Mouse (Mus musculus): ENCODE data around the gene Fcgr3. TPM values are rescaled to one million over a fixed set of nuclear protein-coding genes. Genes with fewer than 3 reads are reported as not detected.
"Not testable (repeated sequence)": the region's sequence is repeated elsewhere in the genome, so short reads cannot be mapped to it uniquely, and the experiment has no call there.

Gene Fcgr3
- polyA plus RNA-seq, 1 experiment from 2014 or later = 9.8 TPM

DNA sequence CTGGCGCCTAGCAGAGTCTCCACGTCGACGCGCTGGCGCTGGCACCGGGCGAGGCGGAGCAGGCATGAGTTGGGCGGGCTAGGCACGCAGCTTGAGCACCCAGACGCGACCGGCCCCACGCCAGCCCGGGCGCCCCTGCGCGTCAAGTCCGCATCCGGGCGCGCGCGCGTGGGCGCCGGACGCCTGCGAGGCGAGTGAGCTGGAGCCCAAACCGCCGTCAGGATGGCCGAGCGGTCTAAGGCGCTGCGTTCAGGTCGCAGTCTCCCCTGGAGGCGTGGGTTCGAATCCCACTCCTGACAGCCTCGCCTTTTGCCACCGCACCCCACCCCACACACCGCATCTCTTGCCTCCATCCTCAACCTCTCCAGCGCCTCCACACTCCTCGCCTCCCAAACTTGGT, 1.0 kb upstream of the Fcgr3 start:
- not testable (repeated sequence) for H3K9ac ChIP-seq (replicated peaks); H3K4me1 ChIP-seq; H3K27ac ChIP-seq (replicated peaks); H3K36me3 ChIP-seq; H3K9me3 ChIP-seq
- peak; percentile 8; the same call in 1 of the 2 replicates for ATAC-seq (ENCODE audit: low FRiP score, low read depth)
- 6% methylated on average over 30 of the region's 45 CpGs for WGBS
- H3K4me3 ChIP-seq = peak overlapping the region; percentile 32
- H3K27me3 ChIP-seq = peaks cover 49% of the 10 kb centered on the region
- H3K4me2 ChIP-seq (replicated peaks) = peak overlapping the region; percentile 41

- H3K9me3 ChIP-seq; H3K4me1 ChIP-seq; H3K27ac ChIP-seq (replicated peaks); H3K36me3 ChIP-seq; H3K9ac ChIP-seq (replicated peaks): not testable (repeated sequence)
- ATAC-seq (ENCODE audit: low FRiP score, low read depth) = peak; percentile 28
- H3K27me3 ChIP-seq = peaks cover 48% of the 10 kb centered on the region
- WGBS = under 1% methylated on average over 23 of the region's 35 CpGs
- peak overlapping the region; percentile 42 for H3K4me2 ChIP-seq (replicated peaks)
- peak overlapping the region; percentile 39 for H3K4me3 ChIP-seq
Observed at GRCm38 (mm10) chr1:171065243-171065587, 480 bp upstream of the Fcgr3 start.

- peak overlapping the region; percentile 36 for H3K4me3 ChIP-seq
- WGBS = 10% methylated on average over 40 of the region's 61 CpGs
- H3K9ac ChIP-seq (replicated peaks) = not testable (repeated sequence)
Observed at GRCm38 (mm10) chr1:171063569-171064490, 905 bp downstream of the Fcgr3 start.

DNA sequence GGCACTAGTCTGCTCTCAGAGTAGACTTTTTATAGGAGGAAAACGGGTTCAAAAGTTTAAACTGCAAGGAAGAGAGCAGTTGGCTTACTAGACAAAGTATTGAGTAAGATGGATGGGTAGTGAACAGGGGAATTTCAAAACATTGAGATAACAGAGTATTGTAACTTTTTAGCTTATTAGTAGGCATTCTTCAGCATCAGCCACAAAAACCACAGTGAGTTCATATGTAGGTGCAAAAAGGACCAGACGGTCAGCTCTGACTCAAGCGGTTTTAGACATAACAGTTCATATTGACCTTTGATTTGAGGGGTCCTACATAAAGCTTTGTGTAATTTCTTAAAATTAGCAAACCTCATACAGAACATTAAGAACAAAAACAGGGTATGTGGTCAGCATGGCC, 3.2 kb downstream of the Fcgr3 start:
- Histone ChIP-seq H3K4me2 (replicated peaks) (no peak overlapping the region), H3K9me3 (no peaks in the 10 kb centered on the region), H3K9ac (replicated peaks) (no peak overlapping the region), H3K4me3 (no peak overlapping the region), H3K4me1 (peaks cover 6% of the 10 kb centered on the region), H3K27ac (replicated peaks) (no peak overlapping the region), H3K36me3 (no peaks in the 10 kb centered on the region), H3K27me3 (peaks cover 33% of the 10 kb centered on the region)
- 95% methylated on average over 3 of the region's 3 CpGs for WGBS
- ATAC-seq (ENCODE audit: low FRiP score, low read depth) = no peak

More at GRCm38 (mm10) chr1:171063569-171064490, 905 bp downstream of the Fcgr3 start:
- peak; percentile 82 for ATAC-seq (ENCODE audit: low FRiP score, low read depth)
- H3K4me2 ChIP-seq (replicated peaks) = peak overlapping the region; percentile 44
- H3K9me3 ChIP-seq; H3K36me3 ChIP-seq; H3K4me1 ChIP-seq; H3K27ac ChIP-seq (replicated peaks): not testable (repeated sequence)
- H3K27me3 ChIP-seq = peaks cover 41% of the 10 kb centered on the region

GRCm38 (mm10) chr1:171060392-171060791, 4.3 kb downstream of the Fcgr3 start:
- Histone ChIP-seq H3K27ac (replicated peaks) (no peak overlapping the region), H3K4me1 (peaks cover 3% of the 10 kb centered on the region), H3K4me3 (no peak overlapping the region), H3K4me2 (replicated peaks) (no peak overlapping the region), H3K9ac (replicated peaks) (no peak overlapping the region), H3K9me3 (no peaks in the 10 kb centered on the region), H3K27me3 (peaks cover 24% of the 10 kb centered on the region), H3K36me3 (no peaks in the 10 kb centered on the region)
- ATAC-seq (ENCODE audit: low FRiP score, low read depth) = no peak
- WGBS = 67% methylated on average over 10 of the region's 10 CpGs

DNA sequence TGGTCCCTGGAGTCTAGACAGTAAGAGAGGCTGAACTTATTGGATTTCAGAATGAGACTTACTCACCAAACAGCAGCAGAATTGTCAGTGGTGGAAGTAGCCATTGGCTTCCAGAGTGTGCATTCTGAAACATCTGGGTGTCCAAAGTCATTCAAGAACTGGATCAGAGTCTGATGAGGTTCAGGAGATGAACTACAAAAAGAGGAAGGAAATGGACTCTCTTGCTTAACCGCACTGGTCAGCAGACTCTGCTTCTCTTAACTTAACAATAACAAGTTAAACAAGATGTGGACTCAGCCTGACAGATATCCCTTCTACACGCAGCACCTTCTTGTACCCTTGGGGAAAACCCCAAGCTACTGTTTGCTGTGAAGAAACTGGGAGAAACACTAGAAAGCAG, 5.5 kb downstream of the Fcgr3 start:
- H3K27me3 ChIP-seq = peaks cover 14% of the 10 kb centered on the region
- 76% methylated on average over 2 of the region's 2 CpGs for WGBS
- H3K4me2 ChIP-seq (replicated peaks) = no peak overlapping the region
- ATAC-seq (ENCODE audit: low FRiP score, low read depth) = no peak
- no peak overlapping the region for H3K4me3 ChIP-seq
- H3K9me3 ChIP-seq = no peaks in the 10 kb centered on the region
- no peak overlapping the region for H3K9ac ChIP-seq (replicated peaks)
- H3K4me1 ChIP-seq = no peaks in the 10 kb centered on the region
- H3K27ac ChIP-seq (replicated peaks) = no peak overlapping the region
- no peaks in the 10 kb centered on the region for H3K36me3 ChIP-seq

GRCm38 (mm10) chr1:171057253-171057652, 7.5 kb downstream of the Fcgr3 start:
- Histone ChIP-seq H3K4me3 (no peak overlapping the region), H3K36me3 (no peaks in the 10 kb centered on the region), H3K4me2 (replicated peaks) (no peak overlapping the region), H3K9ac (replicated peaks) (no peak overlapping the region), H3K4me1 (no peaks in the 10 kb centered on the region), H3K27ac (replicated peaks) (no peak overlapping the region), H3K9me3 (no peaks in the 10 kb centered on the region), H3K27me3 (0 out of 2 replicates have a peak, but pooled peaks cover 2% of the 10 kb centered on the region)
- ATAC-seq (ENCODE audit: low FRiP score, low read depth) = no peak
- WGBS = 86% methylated on average over 5 of the region's 5 CpGs

GRCm38 (mm10) chr1:171053305-171053704, 11.4 kb downstream of the Fcgr3 start:
- H3K4me2 ChIP-seq (replicated peaks) = no peak overlapping the region
- no peak overlapping the region for H3K4me3 ChIP-seq
- no peak overlapping the region for H3K9ac ChIP-seq (replicated peaks)
- 85% methylated on average over 6 of the region's 6 CpGs for WGBS
- no peaks in the 10 kb centered on the region for H3K9me3 ChIP-seq
- H3K4me1 ChIP-seq = no peaks in the 10 kb centered on the region
- H3K36me3 ChIP-seq = no peaks in the 10 kb centered on the region
- ATAC-seq (ENCODE audit: low FRiP score, low read depth) = no peak
- H3K27me3 ChIP-seq = no peaks in the 10 kb centered on the region; the same call in 1 of the 2 replicates
- H3K27ac ChIP-seq (replicated peaks) = no peak overlapping the region

GRCm38 (mm10) chr1:171050774-171051173, 14.0 kb downstream of the Fcgr3 start:
- Histone ChIP-seq H3K4me1 (no peaks in the 10 kb centered on the region), H3K27ac (replicated peaks) (no peak overlapping the region), H3K4me2 (replicated peaks) (no peak overlapping the region), H3K9ac (replicated peaks) (no peak overlapping the region), H3K4me3 (no peak overlapping the region), H3K9me3 (no peaks in the 10 kb centered on the region), H3K36me3 (no peaks in the 10 kb centered on the region), H3K27me3 (no peaks in the 10 kb centered on the region; the same call in 1 of the 2 replicates)
- 92% methylated on average over 7 of the region's 7 CpGs for WGBS
- ATAC-seq (ENCODE audit: low FRiP score, low read depth) = no peak

GRCm38 (mm10) chr1:171049263-171049662, 15.5 kb downstream of the Fcgr3 start:
- no peaks in the 10 kb centered on the region for H3K4me1 ChIP-seq
- H3K4me3 ChIP-seq = no peak overlapping the region
- no peak overlapping the region for H3K4me2 ChIP-seq (replicated peaks)
- WGBS = 48% methylated on average over 10 of the region's 10 CpGs
- no peaks in the 10 kb centered on the region for H3K9me3 ChIP-seq
- H3K27me3 ChIP-seq = no peaks in the 10 kb centered on the region; the same call in 1 of the 2 replicates
- no peaks in the 10 kb centered on the region for H3K36me3 ChIP-seq
- H3K27ac ChIP-seq (replicated peaks) = no peak overlapping the region
- no peak for ATAC-seq (ENCODE audit: low FRiP score, low read depth)
- H3K9ac ChIP-seq (replicated peaks) = no peak overlapping the region

DNA sequence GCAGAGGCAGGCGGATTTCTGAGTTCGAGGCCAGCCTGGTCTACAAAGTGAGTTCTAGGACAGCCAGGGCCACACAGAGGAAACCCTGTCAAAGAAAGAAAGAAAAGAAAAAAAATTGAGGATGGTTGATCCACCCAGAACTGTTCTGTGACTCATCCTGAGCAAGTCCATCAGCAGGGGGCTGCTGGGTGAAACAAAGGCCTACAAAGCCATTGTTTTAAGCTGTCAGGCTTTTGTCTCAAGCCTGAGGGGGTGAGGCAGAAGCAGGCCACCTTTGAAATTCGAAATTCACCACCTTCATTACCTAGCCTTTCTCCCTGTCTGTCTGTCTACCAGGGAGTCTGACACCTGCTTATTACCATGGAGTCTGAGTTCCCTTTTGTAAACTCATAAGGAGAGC, 18.2 kb downstream of the Fcgr3 start:
- no peaks in the 10 kb centered on the region for H3K9me3 ChIP-seq
- no peak overlapping the region for H3K4me2 ChIP-seq (replicated peaks)
- H3K4me1 ChIP-seq = no peaks in the 10 kb centered on the region
- H3K27ac ChIP-seq (replicated peaks) = no peak overlapping the region
- no peak overlapping the region for H3K4me3 ChIP-seq
- no peak for ATAC-seq (ENCODE audit: low FRiP score, low read depth)
- H3K27me3 ChIP-seq = peaks cover 5% of the 10 kb centered on the region; the same call in 1 of the 2 replicates
- no peak overlapping the region for H3K9ac ChIP-seq (replicated peaks)
- no peaks in the 10 kb centered on the region for H3K36me3 ChIP-seq
- 72% methylated on average over 3 of the region's 3 CpGs for WGBS

DNA sequence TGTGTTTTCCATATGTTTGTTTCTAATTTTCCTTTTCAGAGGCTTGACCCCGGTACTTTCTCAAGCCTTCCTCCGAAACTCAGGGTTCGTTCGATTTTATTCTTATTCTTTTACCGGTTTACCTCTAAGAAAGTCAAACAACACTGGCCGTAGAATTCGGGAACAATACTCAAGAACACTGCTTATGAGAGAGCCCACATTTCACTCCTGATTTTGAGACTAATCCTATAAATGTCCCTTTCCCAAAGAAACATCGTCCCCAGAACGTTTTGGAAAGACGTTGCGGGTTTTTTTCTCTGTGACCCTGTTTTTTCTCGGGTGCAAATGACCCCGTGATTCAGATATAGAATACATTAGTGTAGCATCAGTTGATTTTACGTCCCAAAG, 19.7 kb downstream of the Fcgr3 start:
- Histone ChIP-seq H3K27ac (replicated peaks) (no peak overlapping the region), H3K27me3 (peaks cover 5% of the 10 kb centered on the region; the same call in 1 of the 2 replicates), H3K9me3 (no peaks in the 10 kb centered on the region), H3K4me1 (no peaks in the 10 kb centered on the region), H3K4me3 (peak overlapping the region; percentile 64), H3K36me3 (no peaks in the 10 kb centered on the region), H3K4me2 (replicated peaks) (peak overlapping the region; percentile 51), H3K9ac (replicated peaks) (peak overlapping the region; percentile 41; the same call in 1 of the 2 replicates)
- ATAC-seq (ENCODE audit: low FRiP score, low read depth) = peak; percentile 42; the same call in 1 of the 2 replicates
- WGBS = 8% methylated on average over 14 of the region's 14 CpGs

Data from midbrain, embryonic 12.5 days (tissue).